Mouse (Mus musculus): ENCODE data around the gene Zfp266. TPM values are rescaled to one million over a fixed set of nuclear protein-coding genes. Genes with fewer than 3 reads are reported as not detected.

Gene Zfp266
- polyA plus RNA-seq, 1 experiment from 2014 or later = 92.2 TPM

DNA sequence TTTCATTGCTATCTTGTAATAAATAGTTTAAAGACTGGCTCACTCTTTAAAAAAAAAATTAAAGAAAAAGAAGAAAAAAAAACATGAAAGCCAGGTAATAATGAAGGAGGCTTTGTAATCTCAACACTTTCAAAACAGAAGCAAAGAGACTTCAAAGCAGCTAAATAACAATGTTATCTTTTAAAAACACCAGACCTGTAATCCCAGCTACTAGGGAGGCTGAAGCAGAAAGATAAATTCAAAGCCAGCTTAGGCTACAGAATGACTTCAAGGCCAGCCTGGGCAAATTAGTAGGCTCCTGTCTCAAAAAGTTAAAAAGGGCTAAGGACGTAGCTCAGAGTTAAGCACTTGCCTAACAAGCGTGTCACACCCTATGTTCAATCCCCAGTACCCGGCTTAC is 11.5 kb downstream of the Zfp266 start:
- 91% methylated on average over 3 of the region's 3 CpGs for WGBS
- Histone ChIP-seq H3K9me3 (ENCODE audit: control insufficient read depth, low read length) (no peaks in the 10 kb centered on the region), H3K4me3 (replicated peaks; ENCODE audit: low read length) (no peak overlapping the region), H3K27ac (no peak overlapping the region), H3K36me3 (replicated peaks; ENCODE audit: control insufficient read depth, insufficient read depth) (peaks cover 55% of the 10 kb centered on the region), H3K4me1 (replicated peaks; ENCODE audit: control insufficient read depth, insufficient read depth, low read length) (0 out of 2 replicates have a peak, but pooled peaks cover 3% of the 10 kb centered on the region), H3K4me2 (replicated peaks) (no peak overlapping the region), H3K27me3 (ENCODE audit: control insufficient read depth, insufficient read depth, low read length) (no peaks in the 10 kb centered on the region), H3K9ac (no peak overlapping the region)
- DNase-seq (ENCODE audit: low spot score) (no peak), ATAC-seq (ENCODE audit: low FRiP score) (no peak)

DNA sequence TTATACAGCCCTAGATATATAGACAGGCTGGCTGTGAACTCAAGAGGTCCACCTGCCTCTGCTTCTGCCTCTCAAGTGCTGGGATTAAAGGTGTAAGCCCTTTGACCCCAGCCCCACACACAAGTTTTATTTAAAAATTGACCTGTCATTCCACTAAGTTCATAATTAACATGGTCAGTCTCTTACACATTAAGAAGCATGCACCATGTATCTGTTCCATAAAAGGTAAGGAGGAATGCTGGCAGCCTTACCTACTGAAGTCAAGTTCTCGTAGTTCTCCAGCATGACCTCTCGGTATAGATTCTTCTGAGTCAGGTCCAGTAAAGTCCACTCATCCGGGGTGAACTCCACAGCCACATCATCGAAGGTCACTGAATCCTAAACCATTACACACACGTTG is 16.4 kb downstream of the Zfp266 start:
- no peak overlapping the region for H3K27ac ChIP-seq
- H3K27me3 ChIP-seq (ENCODE audit: control insufficient read depth, insufficient read depth, low read length) = no peaks in the 10 kb centered on the region
- peaks cover 77% of the 10 kb centered on the region for H3K36me3 ChIP-seq (replicated peaks; ENCODE audit: control insufficient read depth, insufficient read depth)
- H3K4me3 ChIP-seq (replicated peaks; ENCODE audit: low read length) = no peak overlapping the region
- no peaks in the 10 kb centered on the region for H3K4me1 ChIP-seq (replicated peaks; ENCODE audit: control insufficient read depth, insufficient read depth, low read length)
- WGBS = 93% methylated on average over 5 of the region's 5 CpGs
- H3K4me2 ChIP-seq (replicated peaks) = no peak overlapping the region
- no peak overlapping the region for H3K9ac ChIP-seq
- no peak for DNase-seq (ENCODE audit: low spot score)
- ATAC-seq (ENCODE audit: low FRiP score) = no peak
- H3K9me3 ChIP-seq (ENCODE audit: control insufficient read depth, low read length) = no peaks in the 10 kb centered on the region

DNA sequence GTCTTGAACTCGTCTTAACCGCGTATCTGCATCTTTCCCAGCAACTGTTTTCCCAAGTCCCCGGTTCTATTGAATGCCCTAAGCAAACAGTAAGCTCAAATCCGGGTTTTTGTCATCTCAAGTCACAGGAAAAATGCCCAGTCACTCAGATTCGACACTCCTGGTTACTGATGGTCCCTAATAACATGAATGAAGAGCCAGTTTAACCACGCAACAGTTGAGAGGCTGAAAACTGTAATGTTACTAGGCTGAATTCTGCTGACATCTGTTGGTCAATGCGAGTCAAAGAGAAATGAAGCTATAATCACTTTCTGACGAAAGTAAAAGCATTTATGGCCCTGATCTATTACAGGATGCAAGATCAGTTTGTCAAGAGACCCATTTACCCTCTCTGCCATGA is 27.9 kb downstream of the Zfp266 start:
- Histone ChIP-seq H3K27ac (peak overlapping the region; percentile 97), H3K27me3 (ENCODE audit: control insufficient read depth, insufficient read depth, low read length) (no peaks in the 10 kb centered on the region), H3K9ac (peak overlapping the region; percentile 89), H3K4me3 (replicated peaks; ENCODE audit: low read length) (peak overlapping the region; percentile 89), H3K9me3 (ENCODE audit: control insufficient read depth, low read length) (no peaks in the 10 kb centered on the region), H3K4me1 (replicated peaks; ENCODE audit: control insufficient read depth, insufficient read depth, low read length) (peaks cover 34% of the 10 kb centered on the region), H3K4me2 (replicated peaks) (peak overlapping the region; percentile 93), H3K36me3 (replicated peaks; ENCODE audit: control insufficient read depth, insufficient read depth) (peaks cover 39% of the 10 kb centered on the region)
- ATAC-seq (ENCODE audit: low FRiP score) (no peak), DNase-seq (ENCODE audit: low spot score) (peak; percentile 25)
- 7% methylated on average over 9 of the region's 9 CpGs for WGBS

DNA sequence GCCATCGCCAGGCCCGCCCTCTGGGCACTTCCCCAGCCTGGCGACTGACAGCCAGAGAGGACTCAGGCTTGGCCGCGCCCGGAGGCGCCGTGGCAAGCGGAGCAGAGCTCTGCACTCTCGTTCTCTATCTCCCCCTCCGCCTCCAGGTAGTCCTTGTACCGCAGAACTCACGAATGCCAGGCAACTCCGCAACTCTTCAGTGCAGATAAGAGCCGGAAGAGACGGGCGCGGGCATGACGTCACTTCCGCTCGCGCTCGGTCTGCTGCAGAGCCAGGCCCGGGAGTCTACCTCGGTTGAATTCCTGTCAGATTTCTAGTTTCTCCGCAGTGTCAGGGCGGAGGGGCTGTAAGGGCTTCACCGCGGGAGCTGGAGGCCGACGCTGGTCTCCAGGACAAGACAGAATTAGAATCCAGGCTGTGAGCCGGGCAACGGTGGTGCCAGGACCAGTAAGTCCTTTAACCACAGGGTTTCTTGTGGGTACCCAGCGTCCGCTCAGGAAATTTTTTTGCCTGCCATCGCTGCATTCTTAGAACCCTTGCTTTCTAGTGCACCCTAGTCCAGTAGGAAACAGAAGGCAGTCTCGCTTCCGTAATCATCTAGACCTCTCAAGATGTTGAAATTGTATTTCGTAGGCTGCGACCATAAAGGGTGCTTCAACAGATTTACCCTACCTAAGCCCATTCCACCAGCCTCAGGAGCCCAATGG is 28.5 kb downstream of the Zfp266 start, which contains the start of gene Zfp426:
Gene Zfp426, minus strand, starts transcription at position 220 of the 707 bp plus-strand sequence.
- Histone ChIP-seq H3K9me3 (ENCODE audit: control insufficient read depth, low read length) (no peaks in the 10 kb centered on the region), H3K27ac (peak within 1 kb of the TSS; percentile 97), H3K9ac (peak within 1 kb of the TSS; percentile 89), H3K4me3 (replicated peaks; ENCODE audit: low read length) (peak within 1 kb of the TSS; percentile 89), H3K36me3 (replicated peaks; ENCODE audit: control insufficient read depth, insufficient read depth) (peaks cover 34% of the 10 kb centered on the region), H3K4me2 (replicated peaks) (peak within 1 kb of the TSS; percentile 93), H3K27me3 (ENCODE audit: control insufficient read depth, insufficient read depth, low read length) (no peaks in the 10 kb centered on the region), H3K4me1 (replicated peaks; ENCODE audit: control insufficient read depth, insufficient read depth, low read length) (peaks cover 34% of the 10 kb centered on the region)
- ATAC-seq (ENCODE audit: low FRiP score) = peak; percentile 98
- peak; percentile 97 for DNase-seq (ENCODE audit: low spot score)
- under 1% methylated on average over 40 of the region's 40 CpGs for WGBS

DNA sequence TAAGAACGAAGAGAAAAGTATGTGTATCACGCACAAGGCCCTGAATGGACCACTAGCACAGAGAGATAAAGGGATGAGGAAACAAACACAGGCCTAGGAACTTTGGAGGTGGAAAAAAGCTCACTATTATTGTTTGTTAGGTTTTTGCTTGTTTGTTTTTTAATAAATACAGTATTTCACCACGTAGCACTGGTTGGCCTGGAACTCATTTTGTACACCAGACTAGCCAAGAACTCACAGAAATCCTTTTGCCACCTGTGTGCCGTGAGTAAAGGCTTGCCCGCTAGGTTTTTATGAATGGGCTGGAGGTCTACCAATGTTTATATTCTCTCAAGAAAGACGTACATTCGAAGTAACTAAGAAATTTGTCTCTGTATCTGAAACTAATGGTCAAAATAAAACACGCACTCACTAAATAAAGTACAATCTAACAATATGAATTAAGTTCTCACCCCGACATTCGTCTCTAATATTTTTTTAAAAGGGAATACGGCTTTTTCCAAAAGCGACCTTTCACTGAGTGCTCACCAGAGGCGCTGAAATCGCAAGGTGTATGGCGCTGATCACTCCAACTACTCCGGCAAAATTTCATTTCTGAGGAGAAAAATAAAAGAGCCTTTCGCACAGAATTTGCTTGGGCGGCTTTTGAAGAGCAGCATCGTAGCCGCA is 29.2 kb downstream of the Zfp266 start:
- peak overlapping the region; percentile 93 for H3K4me2 ChIP-seq (replicated peaks)
- H3K9me3 ChIP-seq (ENCODE audit: control insufficient read depth, low read length) = no peaks in the 10 kb centered on the region
- H3K27me3 ChIP-seq (ENCODE audit: control insufficient read depth, insufficient read depth, low read length) = no peaks in the 10 kb centered on the region
- peak overlapping the region; percentile 89 for H3K9ac ChIP-seq
- peak overlapping the region; percentile 89 for H3K4me3 ChIP-seq (replicated peaks; ENCODE audit: low read length)
- H3K4me1 ChIP-seq (replicated peaks; ENCODE audit: control insufficient read depth, insufficient read depth, low read length) = peaks cover 34% of the 10 kb centered on the region
- H3K27ac ChIP-seq = peak overlapping the region; percentile 97
- no peak for DNase-seq (ENCODE audit: low spot score)
- H3K36me3 ChIP-seq (replicated peaks; ENCODE audit: control insufficient read depth, insufficient read depth) = peaks cover 29% of the 10 kb centered on the region
- ATAC-seq (ENCODE audit: low FRiP score) = no peak
- 14% methylated on average over 20 of the region's 20 CpGs for WGBS

DNA sequence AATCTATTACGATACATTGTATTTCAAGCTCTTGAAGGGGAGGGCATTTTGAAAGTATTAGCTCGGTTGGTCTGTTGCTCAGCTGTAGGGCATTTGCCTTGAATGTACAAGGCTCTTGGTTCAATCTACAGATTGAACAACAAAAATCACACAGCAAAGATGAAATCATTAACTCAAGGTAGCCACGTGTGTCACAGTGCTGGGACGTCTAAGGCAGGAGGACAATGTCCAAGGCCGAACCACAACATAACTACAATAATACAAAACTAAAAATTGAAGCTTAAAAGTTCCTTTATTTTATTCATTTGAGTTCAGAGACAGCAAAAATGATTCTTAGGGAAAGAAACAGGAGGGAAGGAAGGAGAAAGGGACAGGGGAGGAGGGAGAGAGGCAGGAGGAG is 31.7 kb downstream of the Zfp266 start:
- no peak for ATAC-seq (ENCODE audit: low FRiP score)
- Histone ChIP-seq H3K27ac (no peak overlapping the region), H3K4me3 (replicated peaks; ENCODE audit: low read length) (no peak overlapping the region), H3K36me3 (replicated peaks; ENCODE audit: control insufficient read depth, insufficient read depth) (peaks cover 34% of the 10 kb centered on the region), H3K4me2 (replicated peaks) (no peak overlapping the region), H3K9me3 (ENCODE audit: control insufficient read depth, low read length) (no peaks in the 10 kb centered on the region), H3K4me1 (replicated peaks; ENCODE audit: control insufficient read depth, insufficient read depth, low read length) (peaks cover 34% of the 10 kb centered on the region), H3K27me3 (ENCODE audit: control insufficient read depth, insufficient read depth, low read length) (no peaks in the 10 kb centered on the region), H3K9ac (no peak overlapping the region)
- no peak for DNase-seq (ENCODE audit: low spot score)
- WGBS = 90% methylated on average over 5 of the region's 5 CpGs

DNA sequence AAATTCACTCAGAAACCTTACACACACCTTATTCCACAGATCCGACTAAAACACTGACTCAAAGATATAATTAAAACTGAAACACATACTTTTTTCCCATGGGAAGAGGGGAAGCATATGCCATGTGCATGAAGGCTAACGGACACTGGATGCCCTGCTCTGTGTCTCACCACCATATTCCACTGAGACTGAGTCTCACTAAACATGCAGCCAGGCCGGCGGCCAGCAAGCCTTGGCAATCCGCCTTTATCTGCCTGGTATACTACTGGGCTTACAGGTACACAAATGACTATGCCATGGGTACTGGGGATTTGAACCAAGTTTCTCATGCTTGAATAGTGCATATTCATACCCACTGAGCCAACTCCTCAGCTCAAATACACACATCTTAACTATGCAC is 41.8 kb downstream of the Zfp266 start:
- Histone ChIP-seq H3K27me3 (ENCODE audit: control insufficient read depth, insufficient read depth, low read length) (no peaks in the 10 kb centered on the region), H3K9me3 (ENCODE audit: control insufficient read depth, low read length) (no peaks in the 10 kb centered on the region), H3K4me3 (replicated peaks; ENCODE audit: low read length) (no peak overlapping the region), H3K4me1 (replicated peaks; ENCODE audit: control insufficient read depth, insufficient read depth, low read length) (no peaks in the 10 kb centered on the region), H3K9ac (no peak overlapping the region), H3K4me2 (replicated peaks) (no peak overlapping the region), H3K36me3 (replicated peaks; ENCODE audit: control insufficient read depth, insufficient read depth) (peaks cover 77% of the 10 kb centered on the region), H3K27ac (no peak overlapping the region)
- DNase-seq (ENCODE audit: low spot score) (no peak), ATAC-seq (ENCODE audit: low FRiP score) (no peak)
- 82% methylated on average over 5 of the region's 5 CpGs for WGBS

DNA sequence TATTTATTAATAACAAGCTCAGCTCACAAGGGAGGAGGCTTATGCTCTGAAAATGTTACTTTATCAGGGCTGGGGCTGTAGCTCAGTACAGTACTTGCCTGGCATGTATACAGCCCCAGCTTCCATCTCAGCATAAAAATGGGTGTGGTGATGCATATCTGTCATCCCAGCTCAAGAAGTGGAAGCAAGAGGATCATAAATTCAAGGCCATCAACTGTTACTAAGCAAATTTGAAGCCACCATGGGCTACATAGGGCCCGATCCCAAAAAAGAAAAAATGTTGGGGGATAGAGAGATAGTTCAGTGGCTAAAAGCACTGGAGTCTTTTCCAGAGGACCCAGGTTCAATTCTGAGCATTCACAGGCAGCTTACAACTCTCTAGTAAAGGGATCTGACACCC is 44.6 kb downstream of the Zfp266 start:
- Histone ChIP-seq H3K4me3 (replicated peaks; ENCODE audit: low read length) (no peak overlapping the region), H3K4me2 (replicated peaks) (no peak overlapping the region), H3K4me1 (replicated peaks; ENCODE audit: control insufficient read depth, insufficient read depth, low read length) (no peaks in the 10 kb centered on the region), H3K27ac (no peak overlapping the region), H3K27me3 (ENCODE audit: control insufficient read depth, insufficient read depth, low read length) (no peaks in the 10 kb centered on the region), H3K9ac (no peak overlapping the region), H3K36me3 (replicated peaks; ENCODE audit: control insufficient read depth, insufficient read depth) (peaks cover 81% of the 10 kb centered on the region), H3K9me3 (ENCODE audit: control insufficient read depth, low read length) (no peaks in the 10 kb centered on the region)
- WGBS = 100% methylated on average over 1 of the region's 1 CpGs
- no peak for DNase-seq (ENCODE audit: low spot score)
- ATAC-seq (ENCODE audit: low FRiP score) = no peak

DNA sequence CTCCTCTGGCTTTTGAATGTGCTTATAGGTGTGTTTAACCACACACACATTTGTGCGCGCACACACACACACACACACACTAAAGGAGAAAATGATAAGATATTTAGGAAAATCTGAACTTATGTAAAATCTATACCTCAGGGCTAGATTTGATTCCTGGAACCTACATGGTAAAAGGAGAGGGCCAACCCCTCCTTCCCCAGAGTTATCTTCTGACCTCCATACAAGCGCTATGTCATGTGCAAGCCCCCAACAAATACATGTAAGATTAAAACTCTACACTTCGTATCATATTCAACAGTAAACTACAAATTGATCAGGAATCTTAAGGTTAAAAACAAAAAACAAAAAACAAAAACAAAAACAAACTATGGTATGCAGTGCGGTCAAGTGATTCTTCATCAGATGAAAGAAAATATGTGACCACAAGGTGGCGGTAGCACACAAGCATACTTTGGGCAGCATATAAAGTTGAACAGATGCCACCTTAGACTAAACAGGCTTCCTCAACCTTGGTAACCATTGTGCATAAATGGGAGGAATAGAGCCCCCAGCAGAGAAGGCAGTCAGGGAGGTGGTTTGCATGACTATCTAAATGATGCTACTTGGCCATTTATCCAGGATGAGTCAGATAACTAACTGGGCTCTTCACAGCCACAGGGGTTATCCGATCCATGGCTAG is 54.3 kb downstream of the Zfp266 start:
- Histone ChIP-seq H3K27me3 (ENCODE audit: control insufficient read depth, insufficient read depth, low read length) (no peaks in the 10 kb centered on the region), H3K9me3 (ENCODE audit: control insufficient read depth, low read length) (peaks cover 16% of the 10 kb centered on the region), H3K4me1 (replicated peaks; ENCODE audit: control insufficient read depth, insufficient read depth, low read length) (no peaks in the 10 kb centered on the region), H3K4me3 (replicated peaks; ENCODE audit: low read length) (no peak overlapping the region), H3K4me2 (replicated peaks) (no peak overlapping the region), H3K9ac (no peak overlapping the region), H3K36me3 (replicated peaks; ENCODE audit: control insufficient read depth, insufficient read depth) (peaks cover 39% of the 10 kb centered on the region), H3K27ac (no peak overlapping the region)
- DNase-seq (ENCODE audit: low spot score) (peak; percentile 83), ATAC-seq (ENCODE audit: low FRiP score) (peak; percentile 60)
- WGBS = 55% methylated on average over 7 of the region's 7 CpGs

Data from hindbrain, embryonic 14.5 days (tissue).